Mouse (Mus musculus): ENCODE measurements around the gene Nudt13. TPM values are rescaled to one million over a fixed set of nuclear protein-coding genes. Genes with fewer than 3 reads are reported as not detected.
A peak's percentile ranks its signal among the peaks of the same experiment; 100 is the strongest.

Gene Nudt13
- 10.9 and 16.4 TPM in 2 replicates for polyA plus RNA-seq (2016; fragmentation: Nextera tagmentation; extraction: Ambion mirVana)

GRCm38 (mm10) chr14:20294117-20294892 lies at the start of gene Nudt13:
Gene Nudt13, plus strand, starts transcription at chr14:20294697.
- Histone ChIP-seq H3K9ac (peak within 1 kb of the TSS; percentile 74), H3K9me3 (replicated peaks) (no peaks in the 10 kb centered on the region), H3K4me1 (replicated peaks) (peaks cover 5% of the 10 kb centered on the region; the same call in 1 of the 2 replicates), H3K4me2 (peak within 1 kb of the TSS; percentile 70), H3K27ac (ENCODE audit: poor library complexity, severe bottlenecking) (no peak within 1 kb of the TSS), H3K36me3 (no peaks in the 10 kb centered on the region), H3K4me3 (peak within 1 kb of the TSS; percentile 65), H3K27me3 (replicated peaks) (no peaks in the 10 kb centered on the region)
- 22% methylated on average over 14 of the region's 14 CpGs for WGBS
- peak; percentile 90 for ATAC-seq (ENCODE audit: insufficient number of reproducible peaks, low FRiP score)

GRCm38 (mm10) chr14:20245318-20245717 lies 49.2 kb upstream of the Nudt13 start:
- Histone ChIP-seq H3K27me3 (replicated peaks) (peaks cover 8% of the 10 kb centered on the region), H3K4me2 (no peak overlapping the region), H3K4me3 (no peak overlapping the region), H3K9ac (no peak overlapping the region), H3K27ac (ENCODE audit: poor library complexity, severe bottlenecking) (no peak overlapping the region), H3K36me3 (no peaks in the 10 kb centered on the region), H3K9me3 (replicated peaks) (peaks cover 3% of the 10 kb centered on the region), H3K4me1 (replicated peaks) (no peaks in the 10 kb centered on the region)
- ATAC-seq (ENCODE audit: insufficient number of reproducible peaks, low FRiP score): no peak
- WGBS: 22% methylated on average over 2 of the region's 2 CpGs

DNA sequence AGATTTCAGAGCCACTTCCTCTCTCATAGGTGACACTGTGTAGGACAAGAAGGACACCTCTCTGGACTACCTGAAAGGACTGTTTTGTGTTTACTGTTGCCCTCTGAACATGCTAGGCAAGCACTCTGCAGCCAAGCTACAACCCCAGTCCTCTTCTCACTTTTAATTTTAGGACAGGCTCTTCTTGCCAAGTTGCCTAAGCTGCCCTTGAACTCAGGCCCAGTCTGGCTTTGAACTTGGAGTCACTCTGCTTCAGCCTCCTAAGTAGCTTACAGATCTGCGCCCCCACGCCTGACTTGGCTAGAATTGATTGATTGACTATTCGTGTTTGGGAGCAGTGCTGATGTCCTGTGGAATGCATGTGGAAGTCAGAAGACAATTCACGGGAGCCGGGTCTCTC lies 48.6 kb upstream of the Nudt13 start:
- peaks cover 12% of the 10 kb centered on the region for H3K27me3 ChIP-seq (replicated peaks)
- H3K36me3 ChIP-seq: no peaks in the 10 kb centered on the region
- H3K4me1 ChIP-seq (replicated peaks): no peaks in the 10 kb centered on the region
- H3K27ac ChIP-seq (ENCODE audit: poor library complexity, severe bottlenecking): no peak overlapping the region
- ATAC-seq (ENCODE audit: insufficient number of reproducible peaks, low FRiP score): no peak
- WGBS: 76% methylated on average over 5 of the region's 5 CpGs
- no peak overlapping the region for H3K4me2 ChIP-seq
- no peak overlapping the region for H3K9ac ChIP-seq
- peaks cover 3% of the 10 kb centered on the region for H3K9me3 ChIP-seq (replicated peaks)
- no peak overlapping the region for H3K4me3 ChIP-seq

DNA sequence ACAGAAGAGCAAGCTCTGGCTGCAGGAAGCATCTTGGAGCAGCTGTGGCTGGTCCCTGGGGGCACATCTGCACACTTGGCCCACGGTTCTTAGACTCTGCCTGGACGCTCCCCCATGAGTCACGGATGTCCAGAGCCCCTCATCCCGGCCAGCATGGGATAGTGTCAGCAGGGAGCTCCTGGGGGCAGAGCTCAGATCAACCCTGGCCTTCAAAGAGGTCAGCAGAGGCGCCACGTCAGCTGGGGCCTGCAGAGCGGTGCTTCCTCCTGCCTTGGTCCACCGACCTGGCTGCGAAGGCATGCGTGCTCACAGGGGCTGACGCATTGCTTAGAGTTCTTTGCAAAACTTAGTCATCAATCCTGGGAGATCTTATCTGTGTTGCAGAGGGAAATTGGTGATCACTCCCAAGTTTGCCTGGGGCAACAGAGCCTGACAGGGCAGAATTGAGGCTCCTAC lies 47.7 kb upstream of the Nudt13 start:
- ATAC-seq (ENCODE audit: insufficient number of reproducible peaks, low FRiP score): no peak
- Histone ChIP-seq H3K9ac (no peak overlapping the region), H3K4me2 (no peak overlapping the region), H3K27ac (ENCODE audit: poor library complexity, severe bottlenecking) (no peak overlapping the region), H3K4me1 (replicated peaks) (no peaks in the 10 kb centered on the region), H3K27me3 (replicated peaks) (peaks cover 17% of the 10 kb centered on the region), H3K4me3 (no peak overlapping the region), H3K36me3 (no peaks in the 10 kb centered on the region), H3K9me3 (replicated peaks) (no peaks in the 10 kb centered on the region)
- WGBS: 68% methylated on average over 11 of the region's 11 CpGs

- Histone ChIP-seq H3K9ac (no peak overlapping the region), H3K27ac (ENCODE audit: poor library complexity, severe bottlenecking) (no peak overlapping the region), H3K4me2 (no peak overlapping the region), H3K9me3 (replicated peaks) (no peaks in the 10 kb centered on the region), H3K4me1 (replicated peaks) (no peaks in the 10 kb centered on the region), H3K4me3 (no peak overlapping the region), H3K36me3 (no peaks in the 10 kb centered on the region), H3K27me3 (replicated peaks) (peaks cover 25% of the 10 kb centered on the region)
- ATAC-seq (ENCODE audit: insufficient number of reproducible peaks, low FRiP score): no peak
- 87% methylated on average over 3 of the region's 3 CpGs for WGBS
Measured at GRCm38 (mm10) chr14:20248001-20248400, 46.5 kb upstream of the Nudt13 start.

GRCm38 (mm10) chr14:20250237-20251171 lies 44.0 kb upstream of the Nudt13 start:
- Histone ChIP-seq H3K9me3 (replicated peaks) (no peaks in the 10 kb centered on the region), H3K4me1 (replicated peaks) (no peaks in the 10 kb centered on the region), H3K27ac (ENCODE audit: poor library complexity, severe bottlenecking) (no peak overlapping the region), H3K4me2 (no peak overlapping the region), H3K36me3 (no peaks in the 10 kb centered on the region), H3K4me3 (no peak overlapping the region), H3K9ac (no peak overlapping the region), H3K27me3 (replicated peaks) (peaks cover 27% of the 10 kb centered on the region)
- ATAC-seq (ENCODE audit: insufficient number of reproducible peaks, low FRiP score): no peak
- 68% methylated on average over 14 of the region's 14 CpGs for WGBS

- no peaks in the 10 kb centered on the region for H3K4me1 ChIP-seq (replicated peaks)
- H3K27ac ChIP-seq (ENCODE audit: poor library complexity, severe bottlenecking): no peak overlapping the region
- peaks cover 39% of the 10 kb centered on the region for H3K27me3 ChIP-seq (replicated peaks)
- no peaks in the 10 kb centered on the region for H3K36me3 ChIP-seq
- no peak overlapping the region for H3K9ac ChIP-seq
- no peaks in the 10 kb centered on the region for H3K9me3 ChIP-seq (replicated peaks)
- no peak for ATAC-seq (ENCODE audit: insufficient number of reproducible peaks, low FRiP score)
- H3K4me2 ChIP-seq: no peak overlapping the region
- no peak overlapping the region for H3K4me3 ChIP-seq
- WGBS: 48% methylated on average over 8 of the region's 8 CpGs
Measured at GRCm38 (mm10) chr14:20258185-20259113, 36.0 kb upstream of the Nudt13 start.

DNA sequence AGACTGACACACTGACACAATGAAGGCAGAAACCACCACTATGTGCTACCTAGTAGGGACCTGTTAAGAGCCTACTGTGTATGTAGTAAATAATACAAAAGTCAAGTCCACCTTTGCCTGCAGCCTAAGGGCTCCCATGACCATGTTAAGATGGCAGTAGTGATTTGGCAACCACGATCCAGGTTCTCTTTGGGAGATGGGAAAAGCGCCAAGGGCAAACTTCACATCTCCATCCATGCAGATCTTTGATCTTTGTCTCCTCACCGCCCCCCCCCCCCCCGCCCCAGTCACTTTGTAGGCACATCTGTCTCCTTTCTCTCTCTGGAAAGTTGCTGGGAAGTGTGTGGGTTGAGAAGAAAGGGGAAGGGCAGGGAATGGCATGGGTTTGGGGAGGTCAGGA lies 32.2 kb upstream of the Nudt13 start:
- 65% methylated on average over 4 of the region's 4 CpGs for WGBS
- peaks cover 38% of the 10 kb centered on the region for H3K27me3 ChIP-seq (replicated peaks)
- no peak overlapping the region for H3K4me3 ChIP-seq
- no peaks in the 10 kb centered on the region for H3K36me3 ChIP-seq
- H3K9ac ChIP-seq: no peak overlapping the region
- H3K4me1 ChIP-seq (replicated peaks): no peaks in the 10 kb centered on the region
- H3K27ac ChIP-seq (ENCODE audit: poor library complexity, severe bottlenecking): no peak overlapping the region
- H3K4me2 ChIP-seq: no peak overlapping the region
- no peak for ATAC-seq (ENCODE audit: insufficient number of reproducible peaks, low FRiP score)
- H3K9me3 ChIP-seq (replicated peaks): no peaks in the 10 kb centered on the region

DNA sequence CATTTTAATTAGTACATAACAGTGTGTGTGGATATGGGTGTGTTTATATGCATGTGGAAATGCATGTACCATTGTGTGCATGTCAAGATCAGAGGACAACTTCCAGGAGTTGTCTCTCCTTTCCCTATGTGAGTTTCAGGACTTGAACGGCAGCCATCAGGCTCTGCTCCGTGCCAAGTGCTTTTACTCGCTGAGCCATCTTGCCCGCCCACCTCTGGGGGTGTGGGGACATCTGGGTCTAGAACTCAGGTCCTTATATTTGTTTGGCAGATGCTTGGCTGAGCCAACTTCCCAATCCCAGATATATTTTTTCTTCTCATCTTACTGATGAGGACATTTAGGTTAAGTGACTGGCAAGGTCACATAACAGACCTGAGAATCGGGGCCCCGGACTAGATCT lies 26.1 kb upstream of the Nudt13 start:
- Histone ChIP-seq H3K27ac (ENCODE audit: poor library complexity, severe bottlenecking) (no peak overlapping the region), H3K4me1 (replicated peaks) (no peaks in the 10 kb centered on the region), H3K36me3 (no peaks in the 10 kb centered on the region), H3K9me3 (replicated peaks) (no peaks in the 10 kb centered on the region), H3K27me3 (replicated peaks) (peaks cover 11% of the 10 kb centered on the region; the same call in 1 of the 2 replicates), H3K4me3 (no peak overlapping the region), H3K9ac (no peak overlapping the region), H3K4me2 (no peak overlapping the region)
- 78% methylated on average over 6 of the region's 6 CpGs for WGBS
- ATAC-seq (ENCODE audit: insufficient number of reproducible peaks, low FRiP score): no peak

DNA sequence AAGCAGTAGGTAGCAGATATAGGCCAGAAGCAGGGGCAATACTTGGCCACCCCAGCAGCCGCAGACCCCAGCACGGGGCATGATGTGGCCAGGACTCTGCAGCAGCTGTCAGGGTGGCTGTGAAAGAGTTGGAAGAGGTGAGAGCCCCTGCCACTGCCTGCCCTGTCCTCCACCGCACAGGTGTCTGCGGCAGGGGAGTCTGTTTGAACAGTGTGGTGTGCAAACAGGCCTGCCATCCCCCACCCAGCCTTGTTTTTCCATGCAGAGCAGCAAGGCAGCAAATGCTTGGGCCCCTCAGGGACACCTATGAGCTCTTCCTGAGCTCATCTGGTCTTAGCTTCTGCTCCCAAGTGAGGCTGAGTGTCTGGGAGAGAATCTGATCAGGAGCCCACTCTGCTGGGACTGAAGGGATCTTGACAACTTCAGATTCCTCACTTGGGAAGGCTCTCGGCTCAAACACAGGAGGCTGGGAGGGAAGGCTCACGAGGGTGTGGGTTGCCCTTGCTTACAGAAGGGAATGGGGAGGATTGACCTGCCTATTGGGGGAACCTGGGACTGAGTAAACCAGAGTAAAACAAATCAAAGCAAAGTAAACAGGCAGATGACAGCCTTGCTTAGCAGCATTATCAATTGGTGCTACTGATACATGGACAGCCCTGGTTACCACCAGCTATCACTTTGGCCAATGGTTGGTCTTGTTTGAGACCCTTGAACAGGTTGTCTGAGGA lies 25.3 kb upstream of the Nudt13 start, which contains the start of gene Kcnk16:
Kcnk16 (minus strand) TSS at position 118 of the 728 bp plus-strand sequence.
- Histone ChIP-seq H3K4me1 (replicated peaks) (no peaks in the 10 kb centered on the region), H3K4me2 (no peak within 1 kb of the TSS), H3K9me3 (replicated peaks) (0 out of 2 replicates have a peak, but pooled peaks cover 3% of the 10 kb centered on the region), H3K27me3 (replicated peaks) (peaks cover 9% of the 10 kb centered on the region; the same call in 1 of the 2 replicates), H3K4me3 (no peak within 1 kb of the TSS), H3K9ac (no peak within 1 kb of the TSS), H3K27ac (ENCODE audit: poor library complexity, severe bottlenecking) (no peak within 1 kb of the TSS), H3K36me3 (no peaks in the 10 kb centered on the region)
- ATAC-seq (ENCODE audit: insufficient number of reproducible peaks, low FRiP score): no peak
- WGBS: 61% methylated on average over 6 of the region's 6 CpGs

All from heart, embryonic 12.5 days (tissue).